Mouse (Mus musculus): Measurements from ENCODE around the gene Fat1. TPM values are rescaled to one million over a fixed set of nuclear protein-coding genes. Genes with fewer than 3 reads are reported as not detected.
"Not testable (repeated sequence)": the region's sequence is repeated elsewhere in the genome, so short reads cannot be mapped to it uniquely, and the experiment has no call there.

The Fat1 gene
- total and polyA plus RNA-seq, 3 experiments = 0.33 TPM; not detected in 2

DNA sequence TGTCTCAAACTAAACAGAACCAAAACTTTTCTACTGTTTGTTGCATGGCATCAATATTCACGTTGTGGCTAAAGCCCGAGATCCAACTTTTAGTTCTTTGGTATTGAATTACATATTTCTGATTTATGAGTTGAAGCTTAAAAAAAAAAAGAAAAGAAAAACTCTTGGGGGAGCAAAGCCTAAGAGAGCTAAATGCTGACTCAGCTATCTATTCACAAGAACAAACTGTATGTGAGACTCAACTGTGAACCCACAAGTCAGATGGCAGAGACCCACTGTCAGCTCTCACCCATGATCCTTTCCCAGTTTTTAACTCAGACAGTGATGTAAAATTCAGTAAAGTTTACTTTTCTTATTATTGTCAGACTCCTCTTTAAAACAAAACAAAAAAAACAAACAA lies 124.8 kb downstream of the Fat1 start:
- ATAC-seq (ENCODE audit: extremely low read depth, insufficient number of reproducible peaks, low FRiP score, poor library complexity, severe bottlenecking) (no peak), DNase-seq (ENCODE audit: low spot score) (no peak)
- Histone ChIP-seq H3K9me3 (replicated peaks) (peaks cover 43% of the 10 kb centered on the region), H3K36me3 (replicated peaks) (no peaks in the 10 kb centered on the region), H3K27me3 (ENCODE audit: insufficient read depth, low read length) (no peaks in the 10 kb centered on the region), H3K4me1 (ENCODE audit: insufficient read depth, low read depth, low read length) (no peaks in the 10 kb centered on the region), H3K4me3 (ENCODE audit: low read depth, low read length) (no peak overlapping the region)
- TF ChIP-seq TAL1 (conservative IDR thresholded peaks at IDR 0.05; ENCODE audit: low read depth, low read length) = no peak
- TF ChIP-seq GATA2 (IDR thresholded peaks at IDR 0.05; ENCODE audit: borderline replicate concordance, low read depth, low read length) = no peak
- no peak for TF ChIP-seq CTCF (IDR thresholded peaks at IDR 0.05; ENCODE audit: low read depth, low read length)
- TF ChIP-seq POLR2AphosphoS5 (IDR thresholded peaks at IDR 0.05; ENCODE audit: insufficient replicate concordance, low read depth, low read length) = no peak
- TF ChIP-seq GATA1 (IDR thresholded peaks at IDR 0.05; ENCODE audit: borderline replicate concordance, low read length) = no peak

DNA sequence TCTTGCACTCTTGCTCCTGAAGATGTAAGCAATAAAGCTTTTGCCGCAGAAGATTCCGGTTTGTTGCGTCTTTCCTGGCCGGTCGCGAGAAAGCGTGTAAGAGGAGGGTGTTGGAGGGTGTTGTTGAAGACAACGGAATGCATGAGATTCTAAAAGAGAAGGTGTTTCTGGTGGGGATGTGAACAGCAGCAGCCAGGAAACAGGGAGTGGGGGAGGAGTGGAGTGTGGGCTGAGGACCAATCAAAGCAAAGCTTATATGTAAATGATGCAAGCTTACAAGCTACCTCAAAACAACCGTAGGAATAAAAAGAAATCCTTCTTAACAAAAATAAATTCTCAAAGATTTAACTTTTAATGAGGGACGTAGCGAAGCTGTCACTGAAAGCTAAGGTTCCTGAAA lies 127.1 kb downstream of the Fat1 start:
- TF ChIP-seq TAL1 (conservative IDR thresholded peaks at IDR 0.05; ENCODE audit: low read depth, low read length) = no peak
- TF ChIP-seq CTCF (IDR thresholded peaks at IDR 0.05; ENCODE audit: low read depth, low read length) = no peak
- TF ChIP-seq POLR2AphosphoS5 (IDR thresholded peaks at IDR 0.05; ENCODE audit: insufficient replicate concordance, low read depth, low read length) = no peak
- no peak for TF ChIP-seq GATA1 (IDR thresholded peaks at IDR 0.05; ENCODE audit: borderline replicate concordance, low read length)
- TF ChIP-seq GATA2 (IDR thresholded peaks at IDR 0.05; ENCODE audit: borderline replicate concordance, low read depth, low read length) = no peak
- peaks cover 42% of the 10 kb centered on the region for H3K9me3 ChIP-seq (replicated peaks)

DNA sequence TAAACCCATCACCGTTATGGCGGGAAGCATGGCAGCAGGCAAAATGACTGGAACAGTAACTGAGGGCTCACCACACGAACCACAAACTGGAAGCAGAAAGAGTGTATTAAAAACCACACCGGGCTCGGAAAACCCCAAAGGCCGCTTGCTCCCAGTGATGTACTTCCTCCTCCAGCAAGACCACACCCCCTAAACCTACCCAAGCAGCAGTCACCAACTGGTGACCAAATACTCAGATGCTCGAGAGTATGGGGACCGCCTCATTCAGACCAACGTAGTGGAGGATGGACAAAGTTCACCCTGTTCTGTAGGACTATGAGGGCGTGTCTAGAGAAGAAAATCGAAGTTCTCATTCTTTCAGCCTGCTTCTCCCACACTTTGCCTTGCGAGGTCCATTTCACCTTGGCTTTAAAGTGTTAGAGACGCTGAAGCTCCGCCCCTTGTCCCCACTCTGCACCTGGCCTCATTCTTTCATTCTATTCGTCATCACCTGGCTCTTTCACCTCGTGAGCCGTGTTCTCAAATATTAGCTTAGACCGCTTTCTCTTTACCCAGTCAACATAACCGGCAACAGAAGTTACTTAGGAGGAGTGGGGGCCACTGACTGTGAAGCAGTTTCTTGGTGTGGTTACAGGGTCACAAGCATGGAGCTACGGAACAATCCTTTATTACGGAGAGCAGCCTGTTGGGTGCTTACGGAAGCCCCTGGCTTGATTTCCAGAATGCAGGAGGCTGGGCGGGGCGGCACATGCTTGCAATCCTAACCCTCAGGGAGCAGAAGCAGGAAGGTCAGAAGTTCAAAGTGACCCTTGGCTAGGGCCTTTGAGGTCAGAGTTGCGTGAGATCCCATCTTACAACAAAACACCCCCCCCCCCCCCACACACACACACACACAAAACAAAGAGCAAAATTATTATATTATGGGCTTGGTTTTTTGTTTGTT lies 128.0 kb downstream of the Fat1 start:
- Histone ChIP-seq H3K9me3 (replicated peaks) (peaks cover 43% of the 10 kb centered on the region), H3K4me1 (ENCODE audit: insufficient read depth, low read depth, low read length) (no peaks in the 10 kb centered on the region), H3K4me3 (ENCODE audit: low read depth, low read length) (no peak overlapping the region), H3K36me3 (replicated peaks) (no peaks in the 10 kb centered on the region), H3K27me3 (ENCODE audit: insufficient read depth, low read length) (no peaks in the 10 kb centered on the region)
- no peak for DNase-seq (ENCODE audit: low spot score)
- no peak for TF ChIP-seq TAL1 (conservative IDR thresholded peaks at IDR 0.05; ENCODE audit: low read depth, low read length)
- TF ChIP-seq GATA1 (IDR thresholded peaks at IDR 0.05; ENCODE audit: borderline replicate concordance, low read length) = no peak
- TF ChIP-seq POLR2AphosphoS5 (IDR thresholded peaks at IDR 0.05; ENCODE audit: insufficient replicate concordance, low read depth, low read length) = no peak
- TF ChIP-seq GATA2 (IDR thresholded peaks at IDR 0.05; ENCODE audit: borderline replicate concordance, low read depth, low read length) = no peak
- no peak for TF ChIP-seq CTCF (IDR thresholded peaks at IDR 0.05; ENCODE audit: low read depth, low read length)
- ATAC-seq (ENCODE audit: extremely low read depth, insufficient number of reproducible peaks, low FRiP score, poor library complexity, severe bottlenecking) = no peak

More for the DNA sequence above, 127.1 kb downstream of the Fat1 start:
- Histone ChIP-seq H3K4me3 (ENCODE audit: low read depth, low read length) (no peak overlapping the region), H3K4me1 (ENCODE audit: insufficient read depth, low read depth, low read length) (no peaks in the 10 kb centered on the region), H3K36me3 (replicated peaks) (no peaks in the 10 kb centered on the region), H3K27me3 (ENCODE audit: insufficient read depth, low read length) (no peaks in the 10 kb centered on the region)
- no peak for DNase-seq (ENCODE audit: low spot score)
- no peak for ATAC-seq (ENCODE audit: extremely low read depth, insufficient number of reproducible peaks, low FRiP score, poor library complexity, severe bottlenecking)

GRCm38 (mm10) chr8:45064197-45064869 lies 129.1 kb downstream of the Fat1 start:
- Histone ChIP-seq H3K4me1 (ENCODE audit: insufficient read depth, low read depth, low read length) (no peaks in the 10 kb centered on the region), H3K36me3 (replicated peaks) (no peaks in the 10 kb centered on the region), H3K4me3 (ENCODE audit: low read depth, low read length) (no peak overlapping the region), H3K9me3 (replicated peaks) (peaks cover 45% of the 10 kb centered on the region), H3K27me3 (ENCODE audit: insufficient read depth, low read length) (no peaks in the 10 kb centered on the region)
- no peak for ATAC-seq (ENCODE audit: extremely low read depth, insufficient number of reproducible peaks, low FRiP score, poor library complexity, severe bottlenecking)
- no peak for DNase-seq (ENCODE audit: low spot score)
- TF ChIP-seq POLR2AphosphoS5 (IDR thresholded peaks at IDR 0.05; ENCODE audit: insufficient replicate concordance, low read depth, low read length) (no peak), CTCF (IDR thresholded peaks at IDR 0.05; ENCODE audit: low read depth, low read length) (no peak), TAL1 (conservative IDR thresholded peaks at IDR 0.05; ENCODE audit: low read depth, low read length) (no peak), GATA2 (IDR thresholded peaks at IDR 0.05; ENCODE audit: borderline replicate concordance, low read depth, low read length) (no peak), GATA1 (IDR thresholded peaks at IDR 0.05; ENCODE audit: borderline replicate concordance, low read length) (no peak)

- H3K9me3 ChIP-seq (replicated peaks) = peaks cover 46% of the 10 kb centered on the region
- H3K4me1 ChIP-seq (ENCODE audit: insufficient read depth, low read depth, low read length); ATAC-seq (ENCODE audit: extremely low read depth, insufficient number of reproducible peaks, low FRiP score, poor library complexity, severe bottlenecking); H3K27me3 ChIP-seq (ENCODE audit: insufficient read depth, low read length); H3K36me3 ChIP-seq (replicated peaks); H3K4me3 ChIP-seq (ENCODE audit: low read depth, low read length); DNase-seq (ENCODE audit: low spot score): not testable (repeated sequence)
These were observed 130.1 kb downstream of the Fat1 start for GRCm38 (mm10) chr8:45065391-45065790.

- ATAC-seq (ENCODE audit: extremely low read depth, insufficient number of reproducible peaks, low FRiP score, poor library complexity, severe bottlenecking) (no peak), DNase-seq (ENCODE audit: low spot score) (no peak)
- TF ChIP-seq TAL1 (conservative IDR thresholded peaks at IDR 0.05; ENCODE audit: low read depth, low read length) = no peak
- no peak for TF ChIP-seq GATA1 (IDR thresholded peaks at IDR 0.05; ENCODE audit: borderline replicate concordance, low read length)
- no peak for TF ChIP-seq CTCF (IDR thresholded peaks at IDR 0.05; ENCODE audit: low read depth, low read length)
- TF ChIP-seq GATA2 (IDR thresholded peaks at IDR 0.05; ENCODE audit: borderline replicate concordance, low read depth, low read length) = no peak
- H3K36me3 ChIP-seq (replicated peaks) = no peaks in the 10 kb centered on the region
- H3K27me3 ChIP-seq (ENCODE audit: insufficient read depth, low read length) = no peaks in the 10 kb centered on the region
- H3K4me3 ChIP-seq (ENCODE audit: low read depth, low read length) = no peak within 1 kb of the TSS; the same call in 1 of the 2 replicates
- H3K4me1 ChIP-seq (ENCODE audit: insufficient read depth, low read depth, low read length) = no peaks in the 10 kb centered on the region
- H3K9me3 ChIP-seq (replicated peaks) = peaks cover 35% of the 10 kb centered on the region
These were observed 133.6 kb downstream of the Fat1 start, which contains the start of gene Mtnr1a for GRCm38 (mm10) chr8:45068759-45069386. Gene Mtnr1a (plus strand): TSS chr8:45069137.
